Mouse (Mus musculus) embryonic facial prominence, embryonic 15.5 days (tissue): ENCODE data around the gene Naga. TPM values are rescaled to one million over a fixed set of nuclear protein-coding genes. Genes with fewer than 3 reads are reported as not detected.

Experiments used
- ATAC-seq: fragments of 200-750 bp; cut with Nextera tagmentation; 2 replicates; pipeline ENCODE4 v1.8.0; 2017; ENCODE audit warnings: low read depth, moderate TSS enrichment; ENCODE audit not compliant: insufficient number of reproducible peaks, low FRiP score, low TSS enrichment
- H3K27ac ChIP-seq: fragments of 300-500 bp; sonication (generic); replicated peaks from 2 replicates; pipeline ENCODE4 v1.5.1; 2015; ENCODE audit warnings: mild to moderate bottlenecking, inconsistent platforms
- H3K27me3 ChIP-seq: fragments of 300-500 bp; sonication (generic); 2 replicates; pipeline ENCODE4 v1.6.1; 2015; ENCODE audit warnings: inconsistent platforms
- H3K36me3 ChIP-seq: fragments of 300-500 bp; sonication (generic); 2 replicates; pipeline ENCODE4 v1.6.1; 2015; ENCODE audit warnings: mild to moderate bottlenecking, inconsistent platforms
- H3K4me1 ChIP-seq: fragments of 300-500 bp; sonication (generic); 2 replicates; pipeline ENCODE4 v1.6.1; 2015; ENCODE audit warnings: inconsistent platforms
- H3K4me2 ChIP-seq: fragments of 300-500 bp; sonication (generic); replicated peaks from 2 replicates; pipeline ENCODE4 v1.6.1; 2015; ENCODE audit warnings: mild to moderate bottlenecking, inconsistent platforms
- H3K4me3 ChIP-seq: fragments of 300-500 bp; sonication (generic); replicated peaks from 2 replicates; pipeline ENCODE4 v1.5.1; 2015; ENCODE audit warnings: mild to moderate bottlenecking, inconsistent platforms
- H3K9ac ChIP-seq: fragments of 300-500 bp; sonication (generic); 2 replicates; pipeline ENCODE4 v1.6.1; 2015; ENCODE audit warnings: inconsistent platforms
- H3K9me3 ChIP-seq: fragments of 300-500 bp; sonication (generic); replicated peaks from 2 replicates; pipeline ENCODE4 v1.6.1; 2016; ENCODE audit warnings: inconsistent platforms
- WGBS: fragments of 180-500 bp; shearing (Covaris S2); methylation state at CpG from one replicate; pipeline ENCODE4 v1.1.7; 2015; 5-methylcytosine and 5-hydroxymethylcytosine counted together
- polyA plus RNA-seq: library from polyadenylated mRNA; unstranded; fragments of >200 nt; fragmentation: Nextera tagmentation; extraction: Ambion mirVana; gene quantifications from 2 replicates; pipeline ENCODE4 v1.2.1, GENCODE M21; 2015

Gene Naga
- polyA plus RNA-seq, 1 experiment from 2014 or later = 64.8 TPM

DNA sequence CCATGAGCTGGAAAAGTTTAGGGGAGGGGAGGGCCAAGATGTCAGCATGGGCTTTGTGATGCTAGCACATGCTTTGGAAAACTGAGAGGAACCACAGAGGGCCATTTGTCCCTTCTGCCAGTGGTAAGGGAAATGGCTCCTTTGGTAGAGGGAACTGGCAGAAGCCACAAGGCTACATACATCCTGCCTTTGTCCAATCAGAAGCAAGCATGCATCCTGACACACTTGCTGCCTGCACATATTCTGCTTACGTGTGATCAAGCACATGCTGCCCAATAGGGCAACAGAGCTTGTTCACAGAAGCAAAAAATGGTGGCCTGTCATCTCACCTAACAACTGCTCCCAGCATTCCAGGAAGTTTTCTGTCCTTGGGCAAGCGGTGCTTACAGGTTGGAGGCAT lies 13.3 kb downstream of the Naga start:
- Histone ChIP-seq H3K4me3 (no peak overlapping the region), H3K9ac (no peak overlapping the region), H3K4me2 (no peak overlapping the region), H3K9me3 (no peaks in the 10 kb centered on the region), H3K27ac (no peak overlapping the region), H3K4me1 (0 out of 2 replicates have a peak, but pooled peaks cover 4% of the 10 kb centered on the region), H3K36me3 (peaks cover 14% of the 10 kb centered on the region), H3K27me3 (no peaks in the 10 kb centered on the region)
- 58% methylated on average over 2 of the region's 2 CpGs for WGBS
- no peak for ATAC-seq

- no peak overlapping the region for H3K4me2 ChIP-seq
- H3K4me3 ChIP-seq = no peak overlapping the region
- H3K36me3 ChIP-seq = no peaks in the 10 kb centered on the region
- no peaks in the 10 kb centered on the region for H3K27me3 ChIP-seq
- no peak for ATAC-seq
- H3K9ac ChIP-seq = no peak overlapping the region
- 0 out of 2 replicates have a peak, but pooled peaks cover 4% of the 10 kb centered on the region for H3K4me1 ChIP-seq
- H3K27ac ChIP-seq = no peak overlapping the region
- WGBS = 50% methylated on average over 8 of the region's 8 CpGs
- H3K9me3 ChIP-seq = no peaks in the 10 kb centered on the region
These were observed 16.5 kb downstream of the Naga start for GRCm38 (mm10) chr15:82322195-82322594.

DNA sequence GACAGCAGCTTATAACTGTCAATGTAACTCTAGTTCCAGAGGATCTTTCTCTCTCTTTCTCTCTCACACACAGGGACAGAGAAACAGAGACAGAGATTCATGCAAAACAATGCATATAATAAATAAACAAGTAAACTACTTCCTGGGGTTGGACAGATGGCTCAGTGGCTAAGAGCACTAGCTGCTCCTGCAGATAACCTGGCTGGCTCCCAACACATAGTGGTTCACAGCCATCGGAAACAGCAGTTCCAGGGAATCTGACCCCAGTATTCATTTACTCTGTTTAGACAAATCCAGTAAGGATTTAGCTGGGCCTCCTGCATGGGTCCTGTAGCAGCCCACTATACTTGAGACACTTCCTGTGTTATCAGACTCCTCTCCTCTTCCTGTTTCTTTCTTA lies 19.1 kb downstream of the Naga start:
- no peak overlapping the region for H3K27ac ChIP-seq
- no peak overlapping the region for H3K4me2 ChIP-seq
- no peak for ATAC-seq
- no peaks in the 10 kb centered on the region for H3K36me3 ChIP-seq
- WGBS = 32% methylated on average over 1 of the region's 1 CpGs
- no peaks in the 10 kb centered on the region for H3K27me3 ChIP-seq
- H3K9me3 ChIP-seq = no peaks in the 10 kb centered on the region
- no peak overlapping the region for H3K9ac ChIP-seq
- no peak overlapping the region for H3K4me3 ChIP-seq
- 0 out of 2 replicates have a peak, but pooled peaks cover 4% of the 10 kb centered on the region for H3K4me1 ChIP-seq

DNA sequence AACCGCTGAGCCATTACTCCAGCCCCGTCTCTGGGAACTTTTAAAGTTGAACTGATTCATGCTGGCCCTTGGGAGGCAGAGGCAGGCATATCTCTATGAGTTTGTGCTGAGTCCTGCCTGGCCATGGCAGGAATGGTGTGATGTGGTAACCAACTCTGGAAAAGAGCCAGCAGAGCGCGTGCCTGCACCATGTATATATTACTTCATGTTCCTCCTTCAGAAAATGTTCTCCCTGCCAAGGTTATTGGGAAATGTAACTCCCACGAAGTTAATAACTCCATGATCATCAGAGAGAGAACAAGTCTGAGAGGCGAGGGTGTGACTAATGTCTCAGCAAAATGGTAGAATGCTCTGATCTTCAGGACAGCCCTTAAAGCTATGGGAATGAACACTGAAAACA lies 20.9 kb downstream of the Naga start:
- no peaks in the 10 kb centered on the region for H3K9me3 ChIP-seq
- no peak overlapping the region for H3K9ac ChIP-seq
- H3K27ac ChIP-seq = no peak overlapping the region
- no peak for ATAC-seq
- no peak overlapping the region for H3K4me3 ChIP-seq
- H3K36me3 ChIP-seq = no peaks in the 10 kb centered on the region
- no peak overlapping the region for H3K4me2 ChIP-seq
- 75% methylated on average over 6 of the region's 6 CpGs for WGBS
- no peaks in the 10 kb centered on the region for H3K27me3 ChIP-seq
- H3K4me1 ChIP-seq = no peaks in the 10 kb centered on the region

GRCm38 (mm10) chr15:82308416-82308815 lies 30.3 kb downstream of the Naga start:
- no peaks in the 10 kb centered on the region for H3K4me1 ChIP-seq
- H3K36me3 ChIP-seq = no peaks in the 10 kb centered on the region
- no peak overlapping the region for H3K9ac ChIP-seq
- H3K4me2 ChIP-seq = no peak overlapping the region
- no peaks in the 10 kb centered on the region for H3K9me3 ChIP-seq
- H3K27ac ChIP-seq = no peak overlapping the region
- no peak for ATAC-seq
- WGBS = 39% methylated on average over 3 of the region's 3 CpGs
- H3K4me3 ChIP-seq = no peak overlapping the region
- no peaks in the 10 kb centered on the region for H3K27me3 ChIP-seq

DNA sequence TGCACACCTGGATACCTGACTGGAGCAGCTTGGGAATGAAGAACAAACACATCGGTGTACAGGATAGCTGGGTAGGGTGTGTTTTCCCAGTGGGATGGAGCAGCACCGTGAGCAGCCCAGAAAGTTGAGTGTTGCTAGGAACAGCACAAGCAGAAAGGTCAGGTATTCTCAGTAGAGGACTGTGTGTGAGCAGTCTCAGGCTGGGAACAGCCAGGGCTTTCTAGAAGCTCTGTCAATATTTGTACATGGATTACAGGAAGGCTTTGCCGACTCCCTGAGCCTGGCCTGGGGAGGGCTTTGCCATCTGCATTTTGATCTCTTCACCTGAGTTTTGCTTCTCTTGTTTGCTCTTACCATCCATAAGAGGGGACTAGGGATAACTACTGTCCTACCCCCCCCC lies 31.6 kb downstream of the Naga start:
- no peak for ATAC-seq
- no peaks in the 10 kb centered on the region for H3K36me3 ChIP-seq
- WGBS = 73% methylated on average over 3 of the region's 3 CpGs
- H3K4me1 ChIP-seq = no peaks in the 10 kb centered on the region
- H3K9me3 ChIP-seq = no peaks in the 10 kb centered on the region
- H3K4me3 ChIP-seq = no peak overlapping the region
- H3K27me3 ChIP-seq = no peaks in the 10 kb centered on the region
- H3K27ac ChIP-seq = no peak overlapping the region
- no peak overlapping the region for H3K9ac ChIP-seq
- no peak overlapping the region for H3K4me2 ChIP-seq

DNA sequence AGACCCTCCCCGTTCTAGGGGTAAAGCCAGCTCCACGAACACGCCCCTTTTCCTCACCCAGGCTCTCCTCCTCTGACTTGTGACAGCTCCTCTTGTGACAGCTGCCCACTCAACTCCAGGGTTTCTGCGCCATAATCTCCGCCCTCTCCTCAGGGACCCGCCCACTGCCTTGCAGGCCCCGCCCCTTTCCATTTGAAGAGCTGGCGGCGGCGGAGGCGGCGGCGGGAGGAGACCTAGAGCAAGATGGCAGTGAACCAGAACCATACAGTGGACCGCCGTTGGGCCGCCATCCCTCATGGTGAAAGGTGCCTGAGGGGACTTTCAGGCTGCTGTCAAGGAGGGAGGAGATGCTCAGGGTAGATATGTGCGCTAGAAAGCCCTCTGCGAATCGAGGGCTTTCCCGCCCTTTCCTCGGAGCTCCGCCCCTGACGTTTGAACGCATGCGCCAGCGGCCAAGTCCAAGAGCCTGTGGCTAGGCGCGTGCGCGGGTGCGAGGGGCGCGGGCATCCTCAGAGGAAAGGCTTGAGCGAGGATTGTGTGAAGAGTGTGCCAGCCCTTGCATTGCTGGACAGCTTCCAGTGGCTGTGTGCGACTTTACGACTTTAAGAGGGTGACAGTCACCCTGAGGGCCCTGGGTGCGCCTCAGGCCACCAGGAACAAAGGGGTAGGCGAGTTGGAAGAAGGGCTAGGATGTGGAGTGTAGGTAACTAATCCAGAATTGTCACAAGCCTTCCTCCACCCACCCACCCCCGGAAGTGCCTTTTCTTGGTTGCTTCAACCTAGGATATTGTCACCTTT lies 39.8 kb downstream of the Naga start, which contains the start of gene Wbp2nl:
Wbp2nl (plus strand) TSS at position 191 of the 798 bp plus-strand sequence.
- H3K36me3 ChIP-seq = no peaks in the 10 kb centered on the region
- no peak within 1 kb of the TSS for H3K9ac ChIP-seq
- no peaks in the 10 kb centered on the region for H3K9me3 ChIP-seq
- 0 out of 2 replicates have a peak, but pooled peaks cover 6% of the 10 kb centered on the region for H3K4me1 ChIP-seq
- H3K27me3 ChIP-seq = no peaks in the 10 kb centered on the region
- H3K4me2 ChIP-seq = peak within 1 kb of the TSS; percentile 17; the same call in 1 of the 2 replicates
- no peak for ATAC-seq
- 61% methylated on average over 39 of the region's 39 CpGs for WGBS
- no peak within 1 kb of the TSS for H3K4me3 ChIP-seq
- H3K27ac ChIP-seq = no peak within 1 kb of the TSS

- 46% methylated on average over 8 of the region's 8 CpGs for WGBS
- Histone ChIP-seq H3K4me1 (peaks cover 13% of the 10 kb centered on the region), H3K27ac (no peak overlapping the region), H3K9me3 (no peaks in the 10 kb centered on the region), H3K36me3 (peaks cover 1% of the 10 kb centered on the region; the same call in 1 of the 2 replicates), H3K9ac (no peak overlapping the region), H3K27me3 (no peaks in the 10 kb centered on the region), H3K4me3 (no peak overlapping the region), H3K4me2 (no peak overlapping the region)
- no peak for ATAC-seq
These were observed 44.7 kb downstream of the Naga start for GRCm38 (mm10) chr15:82294059-82294458.

- Histone ChIP-seq H3K27me3 (no peaks in the 10 kb centered on the region), H3K9ac (no peak overlapping the region), H3K27ac (no peak overlapping the region), H3K36me3 (peaks cover 4% of the 10 kb centered on the region; the same call in 1 of the 2 replicates), H3K9me3 (no peaks in the 10 kb centered on the region), H3K4me3 (no peak overlapping the region), H3K4me2 (peak overlapping the region; percentile 26), H3K4me1 (peaks cover 11% of the 10 kb centered on the region)
- WGBS = 13% methylated on average over 7 of the region's 7 CpGs
- peak; percentile 51; the same call in 1 of the 2 replicates for ATAC-seq
These were observed 45.4 kb downstream of the Naga start for GRCm38 (mm10) chr15:82293271-82293711.

DNA sequence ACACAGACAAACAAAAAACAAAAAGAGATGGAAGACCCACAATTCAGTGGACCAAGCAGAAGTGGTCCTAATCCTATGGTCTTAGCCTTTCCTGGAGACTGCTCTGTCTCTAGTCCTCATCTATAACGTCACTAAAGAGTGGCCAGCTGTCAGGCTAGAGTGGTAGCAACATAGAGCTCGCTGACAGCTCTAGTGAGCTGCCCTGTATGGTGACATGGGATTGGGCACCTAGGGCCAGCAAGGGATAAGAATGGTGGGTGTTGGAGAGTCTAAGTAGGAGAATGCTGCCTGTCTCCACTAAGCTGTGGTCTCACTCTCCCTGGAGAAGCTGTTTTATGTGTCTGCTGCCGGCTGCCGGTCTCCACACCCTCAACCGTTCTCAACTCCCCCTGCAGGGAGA lies 45.9 kb downstream of the Naga start:
- peaks cover 11% of the 10 kb centered on the region for H3K4me1 ChIP-seq
- H3K27me3 ChIP-seq = no peaks in the 10 kb centered on the region
- H3K9ac ChIP-seq = no peak overlapping the region
- peak; percentile 54; the same call in 1 of the 2 replicates for ATAC-seq
- H3K9me3 ChIP-seq = no peaks in the 10 kb centered on the region
- H3K27ac ChIP-seq = no peak overlapping the region
- peaks cover 4% of the 10 kb centered on the region; the same call in 1 of the 2 replicates for H3K36me3 ChIP-seq
- no peak overlapping the region for H3K4me3 ChIP-seq
- peak overlapping the region; percentile 26; the same call in 1 of the 2 replicates for H3K4me2 ChIP-seq
- 22% methylated on average over 5 of the region's 5 CpGs for WGBS

DNA sequence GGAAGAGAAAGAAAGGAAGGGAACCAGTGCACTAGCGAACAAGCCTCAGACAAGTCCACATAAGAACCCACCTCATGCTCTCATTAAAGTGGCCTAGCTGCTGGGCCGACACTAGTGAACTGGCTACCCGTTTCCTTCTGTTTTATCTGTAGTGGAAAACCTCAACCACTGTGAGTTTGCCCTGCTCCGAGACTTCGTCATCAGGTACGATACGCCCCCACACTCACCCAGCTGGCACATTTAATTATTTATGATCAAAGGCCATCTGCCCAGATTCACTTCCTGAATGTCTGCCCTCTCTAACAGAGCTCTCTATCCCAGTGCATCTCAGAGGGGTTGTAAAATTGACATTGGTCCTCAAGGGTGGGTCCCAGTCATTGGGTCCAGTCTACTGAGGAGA lies 48.5 kb downstream of the Naga start:
- H3K4me2 ChIP-seq = no peak overlapping the region
- WGBS = 85% methylated on average over 7 of the region's 7 CpGs

More for the DNA sequence above, 48.5 kb downstream of the Naga start:
- H3K4me3 ChIP-seq = no peak overlapping the region
- ATAC-seq = no peak
- peaks cover 11% of the 10 kb centered on the region for H3K4me1 ChIP-seq
- H3K9me3 ChIP-seq = no peaks in the 10 kb centered on the region
- H3K27me3 ChIP-seq = no peaks in the 10 kb centered on the region
- no peak overlapping the region for H3K27ac ChIP-seq
- H3K36me3 ChIP-seq = peaks cover 15% of the 10 kb centered on the region; the same call in 1 of the 2 replicates
- H3K9ac ChIP-seq = no peak overlapping the region
